Mouse (Mus musculus) neural tube, embryonic 14.5 days (tissue): ENCODE data around the gene Rhof. TPM values are rescaled to one million over a fixed set of nuclear protein-coding genes. Genes with fewer than 3 reads are reported as not detected.

Experiments used
- ATAC-seq: fragments of 200-750 bp; cut with Nextera tagmentation; 2 replicates; pipeline ENCODE4 v1.8.0; 2017; ENCODE audit warnings: low read depth, mild to moderate bottlenecking, moderate TSS enrichment, moderate library complexity
- H3K27ac ChIP-seq: fragments of 300-500 bp; sonication (generic); 2 replicates; pipeline ENCODE4 v1.5.1; 2014; ENCODE audit warnings: low read depth, mild to moderate bottlenecking, control low read depth, low read length, moderate library complexity, mixed read lengths
- H3K27me3 ChIP-seq: fragments of 300-500 bp; sonication (generic); 2 replicates; pipeline ENCODE4 v1.6.1; 2014; ENCODE audit warnings: low read length; ENCODE audit not compliant: control insufficient read depth, insufficient read depth
- H3K36me3 ChIP-seq: fragments of 300-500 bp; sonication (generic); 2 replicates; pipeline ENCODE4 v1.6.1; 2014; ENCODE audit warnings: low read length, mixed read lengths; ENCODE audit not compliant: control insufficient read depth, insufficient read depth
- H3K4me1 ChIP-seq: fragments of 300-500 bp; sonication (generic); 2 replicates; pipeline ENCODE4 v1.6.1; 2014; ENCODE audit warnings: low read length; ENCODE audit not compliant: control insufficient read depth, insufficient read depth
- H3K4me2 ChIP-seq: fragments of 300-500 bp; sonication (generic); 2 replicates; pipeline ENCODE4 v1.6.1; 2014; ENCODE audit warnings: mild to moderate bottlenecking, low read depth, low read length, control low read depth
- H3K4me3 ChIP-seq: fragments of 300-500 bp; sonication (generic); 2 replicates; pipeline ENCODE4 v1.5.1; 2014; ENCODE audit warnings: low read depth, low read length, control low read depth, mixed read lengths
- H3K9ac ChIP-seq: fragments of 300-500 bp; sonication (generic); replicated peaks from 2 replicates; pipeline ENCODE4 v1.6.1; 2014; ENCODE audit warnings: low read depth, mild to moderate bottlenecking, control low read depth, low read length, mixed read lengths
- H3K9me3 ChIP-seq: fragments of 300-500 bp; sonication (generic); 2 replicates; pipeline ENCODE4 v1.6.1; 2016; ENCODE audit warnings: low read length; ENCODE audit not compliant: control insufficient read depth
- WGBS: fragments of 180-500 bp; shearing (Covaris S2); extraction: QIAGEN DNeasy Blood & Tissue Kit; methylation state at CpG from one replicate; pipeline ENCODE4 v1.1.7; 2014; 5-methylcytosine and 5-hydroxymethylcytosine counted together
- polyA plus RNA-seq: library from polyadenylated mRNA; unstranded; fragments of >200 nt; fragmentation: Nextera tagmentation; extraction: Ambion mirVana; gene quantifications from 2 replicates; pipeline ENCODE4 v1.2.1, GENCODE M21; 2014

Gene Rhof
- polyA plus RNA-seq, 1 experiment from 2014 or later, result 13.1 TPM

DNA sequence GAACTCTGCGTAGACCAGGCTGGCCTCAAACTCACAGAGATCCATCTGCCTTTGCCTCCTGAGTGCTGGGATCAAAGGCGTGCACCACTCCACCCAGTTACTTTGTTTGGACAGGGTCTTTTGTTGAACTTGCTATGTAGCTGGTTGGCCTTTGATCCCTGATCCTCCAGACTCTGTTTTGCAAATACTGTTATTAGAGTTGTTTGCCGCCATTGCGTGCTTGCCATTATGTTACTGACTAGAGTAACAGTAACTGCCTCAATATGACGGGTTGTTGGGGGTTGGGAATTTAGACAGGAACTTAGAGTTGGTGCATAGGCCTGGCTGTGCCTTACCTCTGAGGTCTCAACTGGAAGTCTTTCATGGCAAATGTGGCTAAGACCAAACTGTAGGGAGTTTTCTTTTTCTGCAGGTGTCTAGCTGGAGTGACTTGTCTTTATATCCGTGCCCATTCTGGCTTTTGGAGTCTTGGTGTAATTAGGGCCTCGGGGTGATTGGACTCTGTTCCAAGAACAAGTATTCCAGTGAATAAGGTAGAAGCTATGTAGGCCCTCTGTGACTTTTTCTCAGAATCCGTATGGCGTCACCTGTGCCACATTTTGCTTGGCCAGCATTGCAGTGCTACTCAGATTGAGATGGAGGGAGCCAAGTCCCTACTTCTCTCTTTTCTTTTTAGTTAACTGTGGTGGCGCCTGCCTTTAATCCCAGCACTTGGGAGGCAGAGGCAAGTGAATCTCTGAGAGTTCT, 41.8 kb downstream of the Rhof start:
- H3K4me3 ChIP-seq, result no peak overlapping the region
- no peaks in the 10 kb centered on the region for H3K27me3 ChIP-seq
- ATAC-seq, result no peak
- no peaks in the 10 kb centered on the region for H3K36me3 ChIP-seq
- no peaks in the 10 kb centered on the region for H3K9me3 ChIP-seq
- no peak overlapping the region for H3K9ac ChIP-seq
- H3K4me2 ChIP-seq, result no peak overlapping the region
- no peak overlapping the region for H3K27ac ChIP-seq
- H3K4me1 ChIP-seq, result no peaks in the 10 kb centered on the region
- WGBS, result 86% methylated on average over 10 of the region's 10 CpGs

DNA sequence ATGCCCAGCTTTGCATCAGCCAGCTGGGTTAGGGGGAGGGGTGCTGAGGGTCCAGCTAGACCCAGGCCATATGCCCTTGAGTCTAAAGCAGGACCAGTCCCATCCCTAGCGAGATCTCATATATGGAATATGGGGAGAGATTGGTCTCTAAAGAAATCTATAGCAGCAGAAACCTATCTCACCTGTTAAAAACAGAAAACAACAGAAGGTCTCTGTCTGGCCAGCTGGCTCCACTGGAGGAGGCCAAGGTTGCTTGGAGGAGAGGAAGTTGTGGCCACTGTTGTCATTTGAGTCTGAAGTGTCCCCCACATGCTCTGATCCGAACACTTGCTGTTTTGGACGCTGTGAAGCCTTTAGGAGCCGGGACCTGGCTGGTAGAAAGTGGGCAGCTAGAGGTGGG, 43.7 kb downstream of the Rhof start:
- Histone ChIP-seq H3K9ac (no peak overlapping the region), H3K4me3 (no peak overlapping the region), H3K36me3 (no peaks in the 10 kb centered on the region), H3K4me1 (no peaks in the 10 kb centered on the region), H3K27me3 (no peaks in the 10 kb centered on the region), H3K4me2 (no peak overlapping the region), H3K27ac (no peak overlapping the region), H3K9me3 (no peaks in the 10 kb centered on the region)
- WGBS, result 88% methylated on average over 4 of the region's 4 CpGs
- no peak for ATAC-seq

DNA sequence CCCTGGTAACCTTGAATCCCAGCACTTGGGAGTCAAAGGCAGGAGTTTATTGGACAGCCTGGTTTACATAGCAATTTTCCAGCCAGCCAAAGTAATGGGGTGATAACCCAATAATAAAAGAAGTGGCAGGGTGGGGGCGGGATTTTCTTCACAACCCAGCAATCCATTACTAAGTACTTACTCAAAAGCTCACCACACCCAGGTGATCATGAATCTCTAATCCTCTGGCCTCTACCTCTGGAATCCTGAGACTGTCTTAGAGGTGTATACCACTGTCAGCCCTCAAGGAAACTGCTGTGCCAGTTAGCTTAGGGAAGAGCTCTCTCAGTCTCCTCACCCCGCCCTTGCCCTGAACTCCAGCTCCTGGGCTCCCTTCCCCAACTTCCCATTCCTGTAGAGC, 46.0 kb downstream of the Rhof start:
- no peak for ATAC-seq
- H3K4me2 ChIP-seq, result no peak overlapping the region
- WGBS, result 84% methylated on average over 2 of the region's 2 CpGs
- H3K4me3 ChIP-seq, result no peak overlapping the region
- H3K27ac ChIP-seq, result no peak overlapping the region
- H3K4me1 ChIP-seq, result no peaks in the 10 kb centered on the region
- H3K36me3 ChIP-seq, result no peaks in the 10 kb centered on the region
- no peak overlapping the region for H3K9ac ChIP-seq
- H3K9me3 ChIP-seq, result no peaks in the 10 kb centered on the region
- no peaks in the 10 kb centered on the region for H3K27me3 ChIP-seq

DNA sequence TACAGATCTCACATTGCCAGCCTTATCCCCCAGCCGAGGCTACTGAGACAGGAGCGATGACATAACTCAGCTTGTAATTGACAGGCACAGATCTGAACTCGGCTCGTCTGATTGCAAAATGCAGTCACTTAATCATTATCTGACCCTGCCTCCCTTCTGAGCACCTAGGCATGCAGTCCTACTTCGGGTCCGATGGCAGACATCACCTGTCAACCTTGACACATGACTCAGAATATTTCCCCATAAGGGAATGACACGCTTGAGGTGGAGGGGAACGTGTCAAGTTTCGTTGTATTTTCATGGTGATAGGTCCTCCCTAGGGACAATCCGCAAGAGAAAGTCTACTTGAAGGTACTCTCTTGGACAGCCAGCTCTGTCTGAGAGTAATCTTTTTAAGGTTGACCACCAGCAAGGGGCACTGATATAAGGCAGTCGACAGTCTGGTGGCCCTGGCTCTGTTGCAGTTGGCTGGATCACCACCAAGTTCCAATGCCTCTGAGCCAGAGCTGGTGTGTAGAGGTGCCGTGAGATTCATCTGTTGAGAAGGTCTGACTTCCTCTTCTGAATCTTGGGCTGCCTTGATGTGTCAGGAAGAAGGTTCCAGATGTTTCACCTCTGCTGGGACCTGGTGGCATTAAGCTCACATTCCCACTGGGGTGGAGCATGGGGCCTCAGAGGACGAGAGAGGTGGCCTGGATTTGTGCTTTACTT, 49.0 kb downstream of the Rhof start:
- Histone ChIP-seq H3K27me3 (no peaks in the 10 kb centered on the region), H3K9me3 (no peaks in the 10 kb centered on the region; the same call in 1 of the 2 replicates), H3K27ac (no peak overlapping the region), H3K36me3 (no peaks in the 10 kb centered on the region), H3K4me2 (no peak overlapping the region), H3K9ac (no peak overlapping the region), H3K4me3 (no peak overlapping the region), H3K4me1 (no peaks in the 10 kb centered on the region)
- 73% methylated on average over 13 of the region's 13 CpGs for WGBS
- ATAC-seq, result no peak

GRCm38 (mm10) chr5:123080510-123080909, 52.0 kb downstream of the Rhof start:
- Histone ChIP-seq H3K4me3 (no peak overlapping the region), H3K36me3 (no peaks in the 10 kb centered on the region), H3K9ac (no peak overlapping the region), H3K4me1 (peaks cover 16% of the 10 kb centered on the region; the same call in 1 of the 2 replicates), H3K9me3 (no peaks in the 10 kb centered on the region; the same call in 1 of the 2 replicates), H3K4me2 (no peak overlapping the region), H3K27ac (no peak overlapping the region), H3K27me3 (no peaks in the 10 kb centered on the region)
- no peak for ATAC-seq
- WGBS, result 96% methylated on average over 12 of the region's 13 CpGs

DNA sequence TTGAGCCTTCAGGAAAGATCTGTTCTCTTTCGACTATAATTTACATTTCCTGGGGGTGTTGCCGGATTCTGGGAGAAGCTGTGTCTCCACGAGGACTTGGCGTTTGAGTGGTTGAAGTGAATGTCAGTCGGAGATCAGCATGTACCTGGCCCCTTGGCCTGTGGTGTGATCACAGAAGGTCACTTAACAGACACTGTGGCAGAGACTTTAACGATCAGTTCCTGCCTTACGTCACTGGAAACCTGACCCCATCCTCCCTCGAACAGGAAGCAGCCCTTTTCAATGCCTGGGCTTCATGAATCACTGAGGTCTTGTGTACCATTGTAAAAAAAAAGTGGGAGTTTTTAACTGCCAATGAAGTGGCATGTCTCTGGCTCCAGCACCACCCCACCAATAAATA, 52.5 kb downstream of the Rhof start:
- WGBS, result 84% methylated on average over 8 of the region's 8 CpGs
- Histone ChIP-seq H3K4me2 (no peak overlapping the region), H3K36me3 (no peaks in the 10 kb centered on the region), H3K9ac (no peak overlapping the region), H3K4me3 (no peak overlapping the region), H3K9me3 (no peaks in the 10 kb centered on the region; the same call in 1 of the 2 replicates), H3K27me3 (no peaks in the 10 kb centered on the region), H3K27ac (no peak overlapping the region), H3K4me1 (peaks cover 16% of the 10 kb centered on the region; the same call in 1 of the 2 replicates)
- no peak for ATAC-seq

DNA sequence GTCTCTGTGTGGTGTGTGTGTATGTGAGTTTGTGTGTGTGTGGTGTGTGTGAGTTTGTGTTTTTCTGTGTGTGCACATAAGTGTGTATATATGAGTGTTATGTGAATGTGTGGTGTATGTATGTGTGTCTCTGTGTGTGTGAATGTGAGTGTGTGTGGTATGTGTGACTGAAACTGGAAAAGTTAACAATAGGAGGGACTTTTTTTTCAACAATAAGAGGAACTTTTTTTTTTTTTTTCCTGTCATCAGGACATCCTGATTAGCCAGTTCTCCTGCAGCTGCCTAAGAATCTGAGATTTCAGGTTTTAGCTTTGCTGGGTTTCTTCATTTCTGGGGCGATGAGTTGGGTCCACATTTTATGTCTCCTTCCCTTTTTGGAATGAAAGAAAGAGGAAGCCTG, 52.9 kb downstream of the Rhof start:
- whole genome bisulfite sequencing, result 83% methylated on average over 1 of the region's 1 CpGs
- no peaks in the 10 kb centered on the region; the same call in 1 of the 2 replicates for H3K9me3 ChIP-seq
- H3K9ac ChIP-seq, result no peak overlapping the region
- H3K27ac ChIP-seq, result no peak overlapping the region
- H3K27me3 ChIP-seq, result no peaks in the 10 kb centered on the region
- no peak overlapping the region for H3K4me2 ChIP-seq
- no peak for ATAC-seq
- H3K36me3 ChIP-seq, result no peaks in the 10 kb centered on the region
- H3K4me3 ChIP-seq, result no peak overlapping the region
- H3K4me1 ChIP-seq, result peaks cover 16% of the 10 kb centered on the region; the same call in 1 of the 2 replicates

GRCm38 (mm10) chr5:123076419-123077281, 55.8 kb downstream of the Rhof start:
- Histone ChIP-seq H3K27me3 (no peaks in the 10 kb centered on the region), H3K27ac (peak overlapping the region; percentile 73), H3K9ac (peak overlapping the region; percentile 69), H3K9me3 (no peaks in the 10 kb centered on the region; the same call in 1 of the 2 replicates), H3K36me3 (no peaks in the 10 kb centered on the region), H3K4me3 (peak overlapping the region; percentile 73), H3K4me2 (peak overlapping the region; percentile 83), H3K4me1 (peaks cover 16% of the 10 kb centered on the region; the same call in 1 of the 2 replicates)
- ATAC-seq, result peak; percentile 91
- 4% methylated on average over 34 of the region's 35 CpGs for WGBS
